Mouse (Mus musculus) gastrocnemius, adult 8-10 months (tissue): Measurements from ENCODE around the gene Gm47995. TPM values are rescaled to one million over a fixed set of nuclear protein-coding genes. Genes with fewer than 3 reads are reported as not detected.

Source experiments
- DNase-seq, 2 experiments: peaks; one replicate each; pipeline ENCODE4 v3.0.0; 2022; ENCODE audit warnings: low spot score in 2 of 2
- total RNA-seq, 4 experiments: library from RNA; stranded (reverse); gene quantifications; 2 replicates each; pipeline ENCODE4 v1.2.4; 2022

Gm47995 gene
- total RNA-seq, 4 experiments from 2014 or later, result not detected

DNA sequence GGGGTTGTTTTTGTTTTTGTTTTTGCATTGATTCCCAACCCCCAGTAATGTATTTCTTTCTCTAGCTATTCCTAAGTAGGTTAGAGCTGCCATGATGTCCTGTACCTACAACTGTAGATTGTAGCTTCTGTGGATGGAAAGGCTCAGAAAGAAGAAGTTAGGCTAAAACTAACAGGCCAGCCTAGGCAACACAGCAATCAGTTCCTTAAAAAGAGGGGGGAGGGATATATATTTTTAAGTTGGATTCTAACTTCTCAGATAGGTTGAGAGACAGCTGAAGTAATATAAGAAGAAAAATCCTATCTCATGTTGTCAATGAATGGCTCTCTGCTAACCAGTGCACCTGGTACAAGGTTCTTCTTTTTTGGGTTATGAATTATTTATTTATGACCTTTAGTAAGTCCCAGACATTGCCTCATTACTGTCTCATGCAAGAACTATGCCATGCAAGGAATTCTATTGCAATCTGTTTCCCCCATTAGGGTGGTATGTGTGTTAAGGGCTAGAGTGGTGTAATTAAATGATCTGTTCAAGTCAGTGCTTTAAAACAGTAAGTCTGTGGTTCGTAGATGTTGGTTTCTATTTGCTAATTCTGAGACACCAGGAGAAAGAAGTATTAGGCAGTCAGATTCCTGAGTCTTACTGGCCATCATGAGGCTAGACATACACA is 30.2 kb downstream of the Gm47995 start:
- DNase-seq, result no peak

DNA sequence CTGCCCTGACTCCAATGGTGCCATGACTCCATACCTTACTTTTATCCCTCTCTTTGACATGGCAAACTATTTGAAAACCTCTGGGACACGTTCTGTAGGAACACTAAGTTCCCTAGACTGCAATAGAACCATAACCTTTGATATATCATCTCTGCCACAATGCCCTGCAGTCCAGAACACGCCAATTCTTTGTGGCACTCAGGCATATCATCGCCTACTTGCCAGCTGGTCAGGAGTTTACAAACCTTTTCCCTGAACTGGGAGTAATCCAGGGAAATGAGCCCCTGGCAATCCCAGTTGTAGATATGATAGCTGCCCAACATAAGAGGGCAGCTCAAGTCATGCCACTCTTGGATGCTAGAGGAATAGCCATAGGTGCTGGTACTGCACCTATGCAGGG is 34.1 kb downstream of the Gm47995 start:
- DNase-seq, result no peak

- DNase-seq, result no peak
Observed at GRCm38 (mm10) chr1:151233756-151234155, 35.5 kb downstream of the Gm47995 start.

DNA sequence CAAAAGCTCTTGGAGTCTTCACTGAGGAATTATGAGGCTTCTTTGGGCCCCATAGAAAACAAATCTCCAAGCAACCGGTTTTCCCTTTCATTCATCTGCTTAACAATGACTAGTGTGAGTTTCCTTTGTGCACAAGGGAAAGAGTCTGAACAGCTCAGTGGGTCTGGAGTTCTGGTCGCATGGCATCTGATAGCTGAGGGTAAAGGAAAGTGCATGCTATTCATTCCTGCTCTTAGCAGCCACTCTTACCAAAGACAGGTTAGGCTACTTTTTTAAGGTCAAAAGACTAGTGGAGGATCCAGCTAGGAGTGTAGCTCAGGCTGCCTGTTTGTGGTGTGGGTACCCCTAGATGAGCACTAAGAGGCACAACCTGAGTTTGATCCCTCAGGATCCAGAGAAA is 37.3 kb downstream of the Gm47995 start:
- no peak for DNase-seq

DNA sequence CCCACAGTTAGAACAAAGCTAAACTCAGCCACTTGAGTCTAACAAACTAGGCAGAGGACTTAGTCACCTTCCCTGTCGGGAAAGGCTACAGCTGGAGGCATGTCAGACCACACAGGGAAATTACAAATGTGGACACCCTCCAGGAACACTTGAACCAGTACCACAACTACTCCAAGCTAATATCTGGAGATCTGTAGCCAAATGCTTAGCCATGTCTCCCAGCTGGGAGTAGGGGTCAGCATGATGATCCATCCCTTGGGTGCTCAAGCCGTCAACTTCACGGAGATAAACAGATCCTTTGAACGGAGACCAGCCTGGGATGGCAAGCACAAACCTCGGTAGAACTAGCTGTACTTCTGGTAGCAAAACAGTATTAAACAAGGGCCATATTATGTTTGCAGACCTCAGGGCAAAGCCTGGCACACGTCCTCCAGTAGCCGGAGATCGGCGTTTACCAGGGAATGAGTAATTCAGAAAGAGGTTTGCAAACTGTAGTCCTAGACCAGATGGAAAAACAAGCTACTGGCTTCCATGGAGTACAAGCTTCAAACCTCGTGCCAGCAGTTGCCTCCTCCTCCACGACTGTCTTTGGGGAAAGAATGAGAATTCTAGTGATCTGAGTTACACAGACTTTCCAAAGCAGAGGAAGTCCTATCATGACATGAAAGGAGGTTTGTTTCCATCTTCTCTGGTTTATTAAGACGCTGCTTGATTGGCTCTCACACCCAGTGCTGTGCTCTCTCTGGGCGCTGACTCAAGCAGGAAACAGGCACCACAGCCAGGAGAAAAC is 38.1 kb downstream of the Gm47995 start:
- DNase-seq, result peak; percentile 44 to 51

DNA sequence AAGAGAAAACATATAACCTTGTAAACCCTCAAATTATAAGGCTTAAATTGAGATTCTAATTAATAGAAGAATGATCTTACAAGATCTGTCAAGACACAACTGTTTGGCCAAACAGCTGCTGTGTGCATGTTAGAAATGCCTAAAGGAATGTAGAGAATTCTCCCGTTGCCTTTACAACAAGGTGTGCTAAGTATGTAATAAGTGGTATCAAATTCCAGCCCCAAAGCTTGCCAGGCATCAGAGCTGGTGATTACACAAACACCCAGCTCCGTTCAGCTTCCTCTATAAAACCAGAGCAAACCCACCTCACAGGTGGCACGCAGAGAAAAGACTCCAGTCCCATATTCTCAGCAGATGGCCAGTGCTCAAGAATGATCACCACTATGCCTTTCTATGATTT is 39.5 kb downstream of the Gm47995 start:
- DNase-seq, result no peak

- no peak for DNase-seq
Observed at GRCm38 (mm10) chr1:151243332-151243731, 45.1 kb downstream of the Gm47995 start.

DNA sequence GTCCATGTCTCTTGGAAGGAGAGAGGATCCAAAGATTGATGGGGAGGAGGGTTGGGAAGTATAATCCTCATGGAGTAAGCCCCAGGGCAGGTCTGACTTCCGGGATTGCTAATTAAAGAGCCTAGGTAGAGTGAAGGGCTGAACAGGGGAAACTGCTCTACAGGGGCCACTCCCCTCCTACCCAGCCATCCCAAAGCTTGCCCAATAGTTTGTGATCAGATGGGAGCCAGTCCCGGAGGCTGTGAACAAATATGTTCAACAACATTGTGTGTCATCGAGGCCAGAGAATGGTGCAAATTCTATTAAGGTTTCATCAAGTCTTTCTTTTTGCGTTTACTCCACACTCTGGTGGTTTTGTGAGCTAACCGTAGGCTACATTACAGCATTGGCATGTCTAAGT is 45.8 kb downstream of the Gm47995 start:
- no peak for DNase-seq

DNA sequence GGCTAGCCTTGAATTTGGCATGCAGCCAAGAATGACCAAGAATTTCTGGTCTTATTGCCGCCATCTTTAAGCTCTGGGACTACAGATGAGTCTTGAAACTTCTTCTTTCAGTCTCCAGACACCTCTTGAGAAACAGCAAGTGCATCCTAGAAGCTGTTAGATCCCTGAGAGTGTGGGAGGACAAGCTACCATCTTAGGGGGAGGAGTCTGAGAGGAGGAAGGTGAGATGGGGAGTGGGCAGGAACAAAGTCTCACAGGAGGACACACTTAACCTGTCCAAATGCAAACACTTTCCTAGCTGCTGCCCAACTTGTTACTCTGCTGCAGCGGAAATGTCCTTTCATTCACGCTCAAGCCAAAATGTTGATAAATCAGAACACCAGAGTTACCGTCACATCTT is 46.5 kb downstream of the Gm47995 start:
- no peak for DNase-seq

GRCm38 (mm10) chr1:151245165-151245564 is 46.9 kb downstream of the Gm47995 start:
- no peak for DNase-seq

DNA sequence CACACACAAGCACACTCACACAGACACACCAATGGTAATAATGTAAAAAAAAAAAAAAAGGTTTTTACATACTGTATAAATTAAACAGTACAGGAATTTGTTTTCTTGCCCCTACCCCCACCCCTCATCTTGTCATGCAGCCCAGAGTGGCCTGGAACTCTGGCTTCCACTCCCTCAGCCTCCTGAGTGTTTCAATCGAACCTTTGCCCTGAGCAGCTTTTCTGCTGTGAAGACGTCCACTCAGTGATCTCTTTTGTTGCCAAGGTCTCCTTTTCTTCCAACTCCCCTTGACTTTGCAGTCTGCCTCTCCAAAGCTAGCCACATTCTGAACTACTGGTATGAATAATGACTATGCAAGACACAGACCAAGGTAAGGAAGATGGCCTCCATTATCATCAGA is 47.6 kb downstream of the Gm47995 start:
- no peak for DNase-seq

Other genes starting within 250 kb of the Gm47995 start
- gene Hmcn1, start 205.0 kb upstream of the Gm47995 start, total RNA-seq, result 1 to 10 TPM; 6.5 to 8.5 (median 6.9) TPM
- under 1 TPM in 2 of 4 experiments, not detected in 2; 0.16 to 0.22 TPM for gene Gm47985, start 15.9 kb upstream of the Gm47995 start, total RNA-seq
- under 1 TPM in 1 of 4 experiments, not detected in 3; 0.24 TPM for gene Gm8947, start 6.1 kb upstream of the Gm47995 start, total RNA-seq
- not detected for gene 3110040M04Rik, start 5.7 kb downstream of the Gm47995 start, total RNA-seq
- under 1 TPM in 1 of 4 experiments, not detected in 3; 0.36 TPM for gene Gm47996, start 11.7 kb downstream of the Gm47995 start, total RNA-seq
- gene Ivns1abp, start 146.0 kb downstream of the Gm47995 start, total RNA-seq, result 100 to 1,000 TPM; 117 to 180 (median 157) TPM
- 1 to 10 TPM; 5.3 to 8.9 (median 6.3) TPM for gene Swt1, start 230.0 kb downstream of the Gm47995 start, total RNA-seq
- 10 to 100 TPM; 11.7 to 15.5 (median 13.7) TPM for gene Trmt1l, start 230.1 kb downstream of the Gm47995 start, total RNA-seq